Mouse (Mus musculus) embryonic facial prominence, embryonic 12.5 days (tissue): ENCODE results near the gene Ager. TPM values are rescaled to one million over a fixed set of nuclear protein-coding genes. Genes with fewer than 3 reads are reported as not detected.

Experiments used
- ATAC-seq: fragments of 200-750 bp; cut with Nextera tagmentation; 2 replicates; pipeline ENCODE4 v1.8.0; 2017; ENCODE audit not compliant: insufficient number of reproducible peaks, insufficient read depth, low FRiP score, low TSS enrichment
- H3K27ac ChIP-seq: fragments of 300-500 bp; sonication (generic); 2 replicates; pipeline ENCODE4 v1.5.1; 2016; ENCODE audit warnings: mild to moderate bottlenecking
- H3K27me3 ChIP-seq: fragments of 300-500 bp; sonication (generic); 2 replicates; pipeline ENCODE4 v1.6.1; 2016; ENCODE audit warnings: mild to moderate bottlenecking, moderate library complexity
- H3K36me3 ChIP-seq: fragments of 300-500 bp; sonication (generic); 2 replicates; pipeline ENCODE4 v1.6.1; 2016; ENCODE audit warnings: mild to moderate bottlenecking
- H3K4me1 ChIP-seq: fragments of 300-500 bp; sonication (generic); 2 replicates; pipeline ENCODE4 v1.6.1; 2016
- H3K4me2 ChIP-seq: fragments of 300-500 bp; sonication (generic); replicated peaks from 2 replicates; pipeline ENCODE4 v1.6.1; 2016; ENCODE audit warnings: mild to moderate bottlenecking, moderate library complexity
- H3K4me3 ChIP-seq: fragments of 300-500 bp; sonication (generic); 2 replicates; pipeline ENCODE4 v1.5.1; 2016; ENCODE audit warnings: mild to moderate bottlenecking
- H3K9ac ChIP-seq: fragments of 300-500 bp; sonication (generic); 2 replicates; pipeline ENCODE4 v1.6.1; 2016; ENCODE audit warnings: mild to moderate bottlenecking, moderate library complexity
- H3K9me3 ChIP-seq: fragments of 300-500 bp; sonication (generic); 2 replicates; pipeline ENCODE4 v1.6.1; 2016; ENCODE audit warnings: mild to moderate bottlenecking, moderate library complexity
- WGBS: fragments of 180-500 bp; shearing (Covaris S2); methylation state at CpG from one replicate; pipeline ENCODE4 v1.1.7; 2016; 5-methylcytosine and 5-hydroxymethylcytosine counted together
- polyA plus RNA-seq: library from polyadenylated mRNA; unstranded; fragments of >200 nt; fragmentation: Nextera tagmentation; extraction: Ambion mirVana; gene quantifications from 2 replicates; pipeline ENCODE4 v1.2.1, GENCODE M21; 2016

Ager gene
- polyA plus RNA-seq, 1 experiment from 2014 or later: 3.1 TPM

DNA sequence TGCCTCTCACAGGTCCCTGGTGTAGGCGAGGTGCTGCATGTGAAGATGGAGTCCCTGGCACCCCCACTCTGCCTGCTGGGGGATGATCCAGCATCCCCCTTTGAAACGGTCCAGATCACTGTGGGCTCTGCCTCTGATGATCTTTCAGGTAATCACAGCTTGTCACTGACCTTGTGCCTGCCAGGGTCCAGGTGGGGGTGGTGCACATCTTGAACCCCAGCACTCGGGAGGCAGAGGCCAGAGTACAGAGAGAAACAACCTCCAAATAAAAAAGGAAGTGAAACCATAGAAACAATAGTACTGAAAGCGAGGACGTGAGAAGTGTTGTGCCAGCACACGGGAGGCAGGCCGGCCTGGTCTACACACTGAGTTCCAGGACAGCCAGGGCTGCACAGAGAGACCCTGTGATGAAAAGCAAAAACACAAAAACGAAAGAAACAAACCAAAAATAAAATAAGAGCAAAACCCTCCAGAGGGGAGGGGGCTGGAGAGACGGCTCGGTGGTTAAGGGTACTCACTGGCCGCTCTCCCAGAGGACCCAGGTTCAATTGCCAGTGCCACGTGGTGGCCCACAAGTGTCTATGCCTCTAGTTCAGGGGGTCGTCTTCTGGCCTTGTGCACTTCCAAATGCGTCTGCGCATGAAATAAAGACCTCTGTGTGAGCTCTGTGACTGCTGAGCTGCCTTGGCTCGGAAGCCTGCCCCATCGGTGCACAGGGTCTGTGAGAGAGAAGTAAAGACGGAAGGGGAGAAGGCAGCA, 51.6 kb downstream of the Ager start:
- Histone ChIP-seq H3K27ac (no peak overlapping the region), H3K4me2 (no peak overlapping the region), H3K4me1 (peaks cover 25% of the 10 kb centered on the region), H3K9me3 (no peaks in the 10 kb centered on the region), H3K9ac (no peak overlapping the region), H3K36me3 (peaks cover 51% of the 10 kb centered on the region), H3K27me3 (no peaks in the 10 kb centered on the region), H3K4me3 (no peak overlapping the region)
- no peak for ATAC-seq
- WGBS: 84% methylated on average over 18 of the region's 18 CpGs

Other genes starting within 250 kb of the Ager start
- gene Btnl2, start 243.0 kb upstream of the Ager start, polyA plus RNA-seq: not detected in 2 replicates
- gene Btnl1, start 220.7 kb upstream of the Ager start, polyA plus RNA-seq: not detected in 2 replicates
- 0.81 and 1.00 TPM in 2 replicates for gene BC051142, start 199.0 kb upstream of the Ager start, polyA plus RNA-seq
- gene Btnl4, start 120.5 kb upstream of the Ager start, polyA plus RNA-seq: not detected in 2 replicates
- gene Btnl6, start 80.5 kb upstream of the Ager start, polyA plus RNA-seq: not detected in 2 replicates
- gene Notch4, start 33.6 kb upstream of the Ager start, polyA plus RNA-seq: 6.9 TPM in 2 replicates
- gene Gpsm3, start 8.1 kb upstream of the Ager start, polyA plus RNA-seq: 3.5 and 6.3 TPM in 2 replicates
- 25.1 and 28.0 TPM in 2 replicates for gene Pbx2, start 6.6 kb upstream of the Ager start, polyA plus RNA-seq
- 139 TPM in 2 replicates for gene Rnf5, start 5.8 kb downstream of the Ager start, polyA plus RNA-seq
- gene Agpat1, start 6.4 kb downstream of the Ager start, polyA plus RNA-seq: 54.8 and 62.8 TPM in 2 replicates
- gene Egfl8, start 18.1 kb downstream of the Ager start, polyA plus RNA-seq: 7.0 and 10.1 TPM in 2 replicates
- 18.0 and 18.8 TPM in 2 replicates for gene Ppt2, start 30.6 kb downstream of the Ager start, polyA plus RNA-seq
- 0.52 and 0.56 TPM in 2 replicates for gene Prrt1, start 31.7 kb downstream of the Ager start, polyA plus RNA-seq
- gene Fkbpl, start 46.9 kb downstream of the Ager start, polyA plus RNA-seq: 16.6 and 16.8 TPM in 2 replicates
- gene Atf6b, start 49.3 kb downstream of the Ager start, polyA plus RNA-seq: 110 TPM in 2 replicates
- gene Tnxb, start 72.7 kb downstream of the Ager start, polyA plus RNA-seq: 0.01 and 0.05 TPM in 2 replicates
- 0.05 TPM in 1 of 2 replicates, not detected in the other for gene C4b, start 146.0 kb downstream of the Ager start, polyA plus RNA-seq
- not detected in 2 replicates for gene Cyp21a1, start 206.7 kb downstream of the Ager start, polyA plus RNA-seq
- 21.5 and 23.8 TPM in 2 replicates for gene Stk19, start 239.1 kb downstream of the Ager start, polyA plus RNA-seq
- 65.5 and 77.7 TPM in 2 replicates for gene Dxo, start 239.2 kb downstream of the Ager start, polyA plus RNA-seq